Mouse (Mus musculus): ENCODE measurements around the gene Ctcfl. TPM values are rescaled to one million over a fixed set of nuclear protein-coding genes. Genes with fewer than 3 reads are reported as not detected.

Gene Ctcfl
- polyA plus RNA-seq, 1 experiment from 2014 or later = 0.14 TPM

- H3K4me1 ChIP-seq = no peaks in the 10 kb centered on the region
- no peaks in the 10 kb centered on the region for H3K36me3 ChIP-seq
- 91% methylated on average over 10 of the region's 10 CpGs for WGBS
- ATAC-seq (ENCODE audit: low FRiP score) = no peak
- H3K27me3 ChIP-seq = no peaks in the 10 kb centered on the region; the same call in 1 of the 2 replicates
- H3K9ac ChIP-seq = no peak overlapping the region
- no peak overlapping the region for H3K27ac ChIP-seq
- H3K4me3 ChIP-seq = no peak overlapping the region
- no peak overlapping the region for H3K4me2 ChIP-seq (replicated peaks)
- H3K9me3 ChIP-seq (replicated peaks) = no peaks in the 10 kb centered on the region
Observed at GRCm38 (mm10) chr2:173155907-173156306, 36.6 kb upstream of the Ctcfl start.

- ATAC-seq (ENCODE audit: low FRiP score) = no peak
- WGBS = 90% methylated on average over 14 of the region's 14 CpGs
Observed at GRCm38 (mm10) chr2:173154962-173155361, 35.6 kb upstream of the Ctcfl start.

GRCm38 (mm10) chr2:173154513-173154912 lies 35.2 kb upstream of the Ctcfl start:
- no peaks in the 10 kb centered on the region for H3K9me3 ChIP-seq (replicated peaks)
- WGBS = 96% methylated on average over 13 of the region's 13 CpGs
- no peaks in the 10 kb centered on the region; the same call in 1 of the 2 replicates for H3K27me3 ChIP-seq
- no peaks in the 10 kb centered on the region for H3K4me1 ChIP-seq
- no peak overlapping the region for H3K27ac ChIP-seq
- ATAC-seq (ENCODE audit: low FRiP score) = no peak
- H3K9ac ChIP-seq = no peak overlapping the region
- H3K36me3 ChIP-seq = no peaks in the 10 kb centered on the region
- H3K4me2 ChIP-seq (replicated peaks) = no peak overlapping the region
- no peak overlapping the region for H3K4me3 ChIP-seq

More at GRCm38 (mm10) chr2:173154962-173155361, 35.6 kb upstream of the Ctcfl start:
- Histone ChIP-seq H3K4me1 (no peaks in the 10 kb centered on the region), H3K9me3 (replicated peaks) (no peaks in the 10 kb centered on the region), H3K4me2 (replicated peaks) (no peak overlapping the region), H3K27me3 (no peaks in the 10 kb centered on the region; the same call in 1 of the 2 replicates), H3K9ac (no peak overlapping the region), H3K36me3 (no peaks in the 10 kb centered on the region), H3K27ac (no peak overlapping the region), H3K4me3 (no peak overlapping the region)

GRCm38 (mm10) chr2:173153266-173153665 lies 33.9 kb upstream of the Ctcfl start:
- H3K9ac ChIP-seq = no peak overlapping the region

GRCm38 (mm10) chr2:173152436-173153151 lies 33.3 kb upstream of the Ctcfl start, which contains the start of gene Pck1:
Pck1 (plus strand) TSS chr2:173153048.
- H3K4me2 ChIP-seq (replicated peaks) = no peak within 1 kb of the TSS
- WGBS = 85% methylated on average over 13 of the region's 13 CpGs
- H3K36me3 ChIP-seq = no peaks in the 10 kb centered on the region
- no peak within 1 kb of the TSS for H3K4me3 ChIP-seq
- no peaks in the 10 kb centered on the region for H3K4me1 ChIP-seq
- no peak within 1 kb of the TSS for H3K9ac ChIP-seq
- H3K9me3 ChIP-seq (replicated peaks) = no peaks in the 10 kb centered on the region
- H3K27ac ChIP-seq = no peak within 1 kb of the TSS
- ATAC-seq (ENCODE audit: low FRiP score) = no peak
- no peaks in the 10 kb centered on the region for H3K27me3 ChIP-seq

More at GRCm38 (mm10) chr2:173153266-173153665, 33.9 kb upstream of the Ctcfl start:
- 90% methylated on average over 10 of the region's 10 CpGs for WGBS
- H3K4me2 ChIP-seq (replicated peaks) = no peak overlapping the region
- H3K36me3 ChIP-seq = no peaks in the 10 kb centered on the region
- H3K4me1 ChIP-seq = no peaks in the 10 kb centered on the region
- H3K9me3 ChIP-seq (replicated peaks) = no peaks in the 10 kb centered on the region
- ATAC-seq (ENCODE audit: low FRiP score) = no peak
- no peak overlapping the region for H3K4me3 ChIP-seq
- no peaks in the 10 kb centered on the region; the same call in 1 of the 2 replicates for H3K27me3 ChIP-seq
- no peak overlapping the region for H3K27ac ChIP-seq

GRCm38 (mm10) chr2:173151784-173152284 lies 32.5 kb upstream of the Ctcfl start:
- ATAC-seq (ENCODE audit: low FRiP score) = no peak
- no peak overlapping the region for H3K4me2 ChIP-seq (replicated peaks)
- no peak overlapping the region for H3K27ac ChIP-seq
- H3K4me1 ChIP-seq = no peaks in the 10 kb centered on the region
- 90% methylated on average over 7 of the region's 7 CpGs for WGBS
- no peak overlapping the region for H3K4me3 ChIP-seq
- no peaks in the 10 kb centered on the region for H3K27me3 ChIP-seq
- no peak overlapping the region for H3K9ac ChIP-seq
- H3K36me3 ChIP-seq = no peaks in the 10 kb centered on the region
- no peaks in the 10 kb centered on the region for H3K9me3 ChIP-seq (replicated peaks)

- 95% methylated on average over 5 of the region's 5 CpGs for WGBS
- no peak overlapping the region for H3K9ac ChIP-seq
- H3K27ac ChIP-seq = no peak overlapping the region
- H3K36me3 ChIP-seq = no peaks in the 10 kb centered on the region
- no peaks in the 10 kb centered on the region for H3K27me3 ChIP-seq
- ATAC-seq (ENCODE audit: low FRiP score) = no peak
- no peaks in the 10 kb centered on the region for H3K4me1 ChIP-seq
- H3K4me2 ChIP-seq (replicated peaks) = no peak overlapping the region
- H3K4me3 ChIP-seq = no peak overlapping the region
- no peaks in the 10 kb centered on the region for H3K9me3 ChIP-seq (replicated peaks)
Observed at GRCm38 (mm10) chr2:173151352-173151751, 32.0 kb upstream of the Ctcfl start.

GRCm38 (mm10) chr2:173148001-173148400 lies 28.7 kb upstream of the Ctcfl start:
- Histone ChIP-seq H3K4me1 (no peaks in the 10 kb centered on the region), H3K4me2 (replicated peaks) (no peak overlapping the region), H3K9me3 (replicated peaks) (no peaks in the 10 kb centered on the region), H3K36me3 (no peaks in the 10 kb centered on the region), H3K27ac (no peak overlapping the region), H3K27me3 (no peaks in the 10 kb centered on the region), H3K4me3 (no peak overlapping the region), H3K9ac (no peak overlapping the region)
- 94% methylated on average over 5 of the region's 5 CpGs for WGBS
- ATAC-seq (ENCODE audit: low FRiP score) = no peak

DNA sequence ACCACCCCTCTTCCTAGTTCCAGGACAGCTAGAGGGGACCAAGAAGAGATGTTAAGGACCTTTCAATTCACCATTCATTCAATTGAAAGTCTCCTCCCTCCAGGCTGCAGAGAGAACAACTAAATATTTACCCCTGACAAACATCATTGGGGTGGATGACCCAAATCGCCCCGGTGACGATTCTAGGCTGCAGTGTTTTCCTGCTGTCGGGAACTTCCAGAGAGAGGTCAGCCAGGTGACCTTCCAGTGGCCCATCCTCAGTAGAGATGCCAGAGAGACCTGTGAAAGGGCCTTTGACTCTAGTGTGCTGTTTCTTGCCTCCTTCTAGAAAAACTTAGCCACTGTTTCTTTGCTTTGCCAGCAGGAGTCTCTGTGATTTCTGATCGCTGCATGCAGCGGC lies 27.4 kb upstream of the Ctcfl start:
- Histone ChIP-seq H3K4me2 (replicated peaks) (no peak overlapping the region), H3K27me3 (no peaks in the 10 kb centered on the region)

GRCm38 (mm10) chr2:173145808-173146207 lies 26.5 kb upstream of the Ctcfl start:
- no peak overlapping the region for H3K4me2 ChIP-seq (replicated peaks)
- H3K27ac ChIP-seq = no peak overlapping the region
- no peak for ATAC-seq (ENCODE audit: low FRiP score)
- 73% methylated on average over 3 of the region's 3 CpGs for WGBS
- H3K9me3 ChIP-seq (replicated peaks) = no peaks in the 10 kb centered on the region
- no peak overlapping the region for H3K9ac ChIP-seq
- no peaks in the 10 kb centered on the region for H3K4me1 ChIP-seq
- no peaks in the 10 kb centered on the region for H3K36me3 ChIP-seq
- no peak overlapping the region for H3K4me3 ChIP-seq
- no peaks in the 10 kb centered on the region for H3K27me3 ChIP-seq

More for the DNA sequence above, 27.4 kb upstream of the Ctcfl start:
- H3K9ac ChIP-seq = no peak overlapping the region
- H3K4me3 ChIP-seq = no peak overlapping the region
- H3K36me3 ChIP-seq = no peaks in the 10 kb centered on the region
- H3K4me1 ChIP-seq = no peaks in the 10 kb centered on the region
- no peak for ATAC-seq (ENCODE audit: low FRiP score)
- 78% methylated on average over 6 of the region's 6 CpGs for WGBS
- H3K27ac ChIP-seq = no peak overlapping the region
- no peaks in the 10 kb centered on the region for H3K9me3 ChIP-seq (replicated peaks)

DNA sequence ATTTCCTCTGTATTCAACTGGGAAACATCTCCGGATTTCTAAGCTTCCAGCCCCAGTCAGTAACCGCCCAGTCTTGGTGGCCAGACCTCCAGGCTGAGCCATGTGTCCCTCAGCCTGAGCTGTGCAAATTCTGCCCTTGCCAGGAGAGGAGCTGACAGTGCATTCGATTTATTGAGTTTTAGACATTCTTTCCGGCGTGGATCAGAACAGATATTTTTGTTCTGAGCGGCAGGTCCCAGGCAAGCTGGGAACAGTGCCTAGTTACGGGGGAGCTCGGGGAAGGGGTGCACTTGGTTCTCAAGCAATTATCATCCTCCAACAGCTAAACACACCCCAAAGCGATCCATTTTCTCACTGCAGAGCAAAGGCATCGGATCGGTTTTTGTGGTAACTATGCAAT lies 24.3 kb upstream of the Ctcfl start:
- Histone ChIP-seq H3K4me2 (replicated peaks) (no peak overlapping the region), H3K27me3 (no peaks in the 10 kb centered on the region), H3K4me3 (no peak overlapping the region), H3K4me1 (peaks cover 6% of the 10 kb centered on the region), H3K36me3 (no peaks in the 10 kb centered on the region), H3K27ac (no peak overlapping the region), H3K9ac (no peak overlapping the region), H3K9me3 (replicated peaks) (no peaks in the 10 kb centered on the region)
- no peak for ATAC-seq (ENCODE audit: low FRiP score)
- WGBS = 83% methylated on average over 11 of the region's 11 CpGs

GRCm38 (mm10) chr2:173138323-173139239 lies 19.3 kb upstream of the Ctcfl start:
- WGBS = 45% methylated on average over 15 of the region's 15 CpGs
- H3K9ac ChIP-seq = no peak overlapping the region
- ATAC-seq (ENCODE audit: low FRiP score) = peak; percentile 69
- H3K4me1 ChIP-seq = peaks cover 11% of the 10 kb centered on the region
- H3K27ac ChIP-seq = no peak overlapping the region
- H3K9me3 ChIP-seq (replicated peaks) = no peaks in the 10 kb centered on the region
- H3K4me2 ChIP-seq (replicated peaks) = no peak overlapping the region
- no peaks in the 10 kb centered on the region for H3K36me3 ChIP-seq
- H3K4me3 ChIP-seq = no peak overlapping the region
- no peaks in the 10 kb centered on the region for H3K27me3 ChIP-seq
